Mouse (Mus musculus) R1 (cell line): Measurements from ENCODE around the gene Dlat.
"Not testable (repeated sequence)": the region's sequence is repeated elsewhere in the genome, so short reads cannot be mapped to it uniquely, and the experiment has no call there.

Experiments
- DNase-seq: peaks from one replicate; pipeline ENCODE4 v3.0.0-alpha.2; 2018; ENCODE audit warnings: low read depth, low spot score

The Dlat gene

GRCm38 (mm10) chr9:50660431-50660830 lies 851 bp upstream of the Dlat start:
- DNase-seq, result peak; percentile 14

- peak; percentile 58 for DNase-seq
Measured at GRCm38 (mm10) chr9:50658941-50659388, 615 bp downstream of the Dlat start.

GRCm38 (mm10) chr9:50658391-50658790 lies 1.2 kb downstream of the Dlat start:
- no peak for DNase-seq

- no peak for DNase-seq
Measured at GRCm38 (mm10) chr9:50650503-50650902, 9.1 kb downstream of the Dlat start.

- DNase-seq, result peak; percentile 98
Measured at GRCm38 (mm10) chr9:50646826-50647370, 12.7 kb downstream of the Dlat start.

GRCm38 (mm10) chr9:50634270-50634669 lies 25.3 kb downstream of the Dlat start:
- DNase-seq, result no peak

GRCm38 (mm10) chr9:50633059-50633458 lies 26.5 kb downstream of the Dlat start:
- no peak for DNase-seq

- DNase-seq, result no peak
Measured at GRCm38 (mm10) chr9:50632016-50632688, 27.4 kb downstream of the Dlat start.

GRCm38 (mm10) chr9:50630903-50631302 lies 28.7 kb downstream of the Dlat start:
- DNase-seq, result not testable (repeated sequence)

GRCm38 (mm10) chr9:50617794-50618330 lies 41.7 kb downstream of the Dlat start:
- DNase-seq, result no peak

- peak; percentile 95 for DNase-seq
Measured at GRCm38 (mm10) chr9:50616766-50617603, 42.6 kb downstream of the Dlat start, which contains the start of the genes Pih1d2 and Nkapd1. Gene Pih1d2, plus strand, starts transcription at chr9:50617321. Gene Nkapd1, minus strand, starts transcription at chr9:50617464.

GRCm38 (mm10) chr9:50616161-50616560 lies 43.4 kb downstream of the Dlat start:
- DNase-seq, result no peak

GRCm38 (mm10) chr9:50612115-50612514 lies 47.5 kb downstream of the Dlat start:
- no peak for DNase-seq

GRCm38 (mm10) chr9:50604338-50604737 lies 55.2 kb downstream of the Dlat start:
- no peak for DNase-seq

GRCm38 (mm10) chr9:50603998-50604324 lies 55.6 kb downstream of the Dlat start:
- DNase-seq, result no peak

- DNase-seq, result peak; percentile 97
Measured at GRCm38 (mm10) chr9:50603189-50603997, 56.2 kb downstream of the Dlat start, which contains the start of the genes Sdhd and Timm8b. Gene Sdhd, minus strand, starts transcription at chr9:50603812. Gene Timm8b, plus strand, starts transcription at chr9:50603910.

- peak; percentile 52 for DNase-seq
Measured at GRCm38 (mm10) chr9:50602055-50602845, 57.3 kb downstream of the Dlat start.

- no peak for DNase-seq
Measured at GRCm38 (mm10) chr9:50601536-50601935, 58.0 kb downstream of the Dlat start.

GRCm38 (mm10) chr9:50596973-50597372 lies 62.6 kb downstream of the Dlat start:
- DNase-seq, result no peak

- no peak for DNase-seq
Measured at GRCm38 (mm10) chr9:50594794-50595417, 64.7 kb downstream of the Dlat start.
